Comparison of ENCODE assay signal across 1 mouse cellular context in the genomic region with DNA sequence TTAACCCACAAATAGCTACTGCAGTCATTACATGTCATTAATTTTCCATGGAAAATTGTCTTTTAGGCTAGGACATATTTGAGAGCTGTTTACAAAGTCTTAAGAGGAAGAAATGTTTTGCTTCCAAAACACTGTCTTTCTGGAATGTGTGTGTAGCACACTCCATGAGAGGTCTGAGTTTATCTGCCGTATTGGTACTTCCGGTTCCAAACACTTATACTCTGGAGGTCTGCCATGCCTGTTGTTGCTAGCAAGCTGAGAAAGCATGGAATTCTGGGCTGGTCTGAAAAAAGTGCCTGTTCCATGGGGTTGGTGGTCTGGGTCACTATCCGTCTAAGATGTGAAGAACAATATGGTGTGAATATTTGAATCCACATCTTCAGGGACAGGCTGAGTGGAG.
TF ChIP-seq lines count a peak whose summit lies in the region.

No protein-coding gene starts in this region.

TF ChIP-seq in CH12.LX, 34 proteins besides CTCF, POLR2A, EP300 and RAD21:
- TF ChIP-seq USF1 (IDR thresholded peaks at IDR 0.05; ENCODE audit: low read depth, low read length) (no peak), MEF2A (IDR thresholded peaks at IDR 0.05; ENCODE audit: borderline replicate concordance, low read depth, low read length) (0 out of 2 replicates have a peak, but pooled peaks have one; percentile 14)
